Mouse (Mus musculus) C2C12 (cell line): Measurements from ENCODE around the gene Arhgef12. TPM values are rescaled to one million over a fixed set of nuclear protein-coding genes. Genes with fewer than 3 reads are reported as not detected.

ENCODE experiments used
- H3K27me3 ChIP-seq: one replicate; pipeline ENCODE4 v1.6.1; 2011; ENCODE audit not compliant: control insufficient read depth, insufficient read depth, insufficient read length
- H3K36me3 ChIP-seq: one replicate; pipeline ENCODE4 v1.6.1; 2011; ENCODE audit not compliant: control insufficient read depth, insufficient read depth
- H3K4me3 ChIP-seq: one replicate; pipeline ENCODE4 v1.5.1; 2011; ENCODE audit warnings: mild to moderate bottlenecking, control low read depth; ENCODE audit not compliant: poor library complexity, insufficient read depth, severe bottlenecking
- H3K79me2 ChIP-seq: one replicate; pipeline ENCODE4 v1.6.1; 2011; ENCODE audit not compliant: control insufficient read depth, insufficient read depth
- H3K79me3 ChIP-seq: one replicate; pipeline ENCODE4 v1.6.1; 2011; ENCODE audit warnings: low read depth, control low read depth
- H3ac ChIP-seq: one replicate; pipeline ENCODE3; 2011; ENCODE audit warnings: low read depth; ENCODE audit not compliant: control insufficient read depth, insufficient read length
- CEBPB ChIP-seq: IDR thresholded peaks from one replicate; pipeline ENCODE4 v1.6.1; 2011; ENCODE audit warnings: low read depth, mild to moderate bottlenecking, control low read depth, moderate library complexity
- CTCF ChIP-seq: IDR thresholded peaks from one replicate; pipeline ENCODE4 v1.5.1; 2011; ENCODE audit not compliant: control insufficient read depth, insufficient read depth, insufficient read length
- FOSL1 ChIP-seq: IDR thresholded peaks from one replicate; pipeline ENCODE4 v1.8.0; 2011; ENCODE audit warnings: mild to moderate bottlenecking, low read length; ENCODE audit not compliant: poor library complexity, insufficient read depth, severe bottlenecking
- MAX ChIP-seq: IDR thresholded peaks from one replicate; pipeline ENCODE4 v1.6.1; 2011; ENCODE audit warnings: mild to moderate bottlenecking, control low read depth
- MYOD1 ChIP-seq: IDR thresholded peaks from one replicate; pipeline ENCODE4 v1.6.1; 2011; ENCODE audit warnings: low read depth; ENCODE audit not compliant: control insufficient read depth, insufficient read length
- MYOG ChIP-seq: IDR thresholded peaks from one replicate; pipeline ENCODE4 v1.6.1; 2011; ENCODE audit not compliant: control insufficient read depth, insufficient read length; ENCODE audit errors: extremely low read depth
- USF1 ChIP-seq: IDR thresholded peaks from one replicate; pipeline ENCODE4 v1.6.1; 2011; ENCODE audit warnings: low read depth, mild to moderate bottlenecking, control low read depth, moderate library complexity
- polyA plus RNA-seq: library from polyadenylated mRNA; unstranded; fragments of >200 nt; fragmentation: generic; extraction: Trizol; gene quantifications from one replicate; pipeline ENCODE4 v1.2.1, GENCODE M21; 2012; ENCODE audit warnings: missing spikeins

Arhgef12 gene
- polyA plus RNA-seq, 1 experiment = 13.8 TPM

DNA sequence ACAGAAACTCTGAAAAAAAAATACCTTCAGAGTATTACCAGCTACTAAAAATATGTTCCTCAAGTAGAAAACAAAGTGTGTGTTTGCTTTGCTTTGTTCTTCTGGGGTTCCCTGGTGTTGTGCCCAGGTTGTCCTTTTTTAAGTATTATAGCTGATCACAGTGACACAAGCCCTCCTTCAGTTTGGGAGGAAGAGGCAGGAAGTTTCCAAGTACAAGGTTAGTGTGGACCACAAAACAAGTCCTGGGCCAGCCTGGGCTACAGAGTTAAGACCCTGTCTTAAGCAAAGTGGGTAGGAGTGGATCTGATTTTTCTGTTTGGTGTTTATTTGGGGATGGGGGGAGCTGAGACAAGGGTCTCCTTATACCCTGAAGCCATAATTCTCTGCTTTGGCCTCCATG lies 62.6 kb downstream of the Arhgef12 start:
- Histone ChIP-seq H3K36me3 (peaks cover 9% of the 10 kb centered on the region), H3K4me3 (no peak overlapping the region), H3ac (no peak overlapping the region), H3K27me3 (no peaks in the 10 kb centered on the region), H3K79me3 (peaks cover 24% of the 10 kb centered on the region), H3K79me2 (peaks cover 61% of the 10 kb centered on the region)
- TF ChIP-seq MAX = no peak
- no peak for TF ChIP-seq MYOD1
- no peak for TF ChIP-seq CTCF
- no peak for TF ChIP-seq CEBPB
- TF ChIP-seq USF1 = no peak
- no peak for TF ChIP-seq MYOG

- TF ChIP-seq MYOG = no peak
- no peak for TF ChIP-seq FOSL1
- TF ChIP-seq MAX = no peak
- no peak for TF ChIP-seq CEBPB
- no peak for TF ChIP-seq MYOD1
- Histone ChIP-seq H3ac (no peak overlapping the region), H3K36me3 (peaks cover 9% of the 10 kb centered on the region), H3K4me3 (no peak overlapping the region), H3K27me3 (no peaks in the 10 kb centered on the region), H3K79me3 (peaks cover 7% of the 10 kb centered on the region), H3K79me2 (peaks cover 32% of the 10 kb centered on the region)
These were observed 68.6 kb downstream of the Arhgef12 start for GRCm38 (mm10) chr9:43038466-43038865.

GRCm38 (mm10) chr9:43035208-43035607 lies 71.8 kb downstream of the Arhgef12 start:
- peaks cover 3% of the 10 kb centered on the region for H3K36me3 ChIP-seq
- no peaks in the 10 kb centered on the region for H3K27me3 ChIP-seq
- H3K4me3 ChIP-seq = no peak overlapping the region
- H3ac ChIP-seq = no peak overlapping the region
- peaks cover 12% of the 10 kb centered on the region for H3K79me3 ChIP-seq
- TF ChIP-seq USF1 (no peak), MAX (no peak), CTCF (no peak), MYOD1 (no peak), FOSL1 (no peak), CEBPB (no peak), MYOG (no peak)
- H3K79me2 ChIP-seq = peaks cover 46% of the 10 kb centered on the region

DNA sequence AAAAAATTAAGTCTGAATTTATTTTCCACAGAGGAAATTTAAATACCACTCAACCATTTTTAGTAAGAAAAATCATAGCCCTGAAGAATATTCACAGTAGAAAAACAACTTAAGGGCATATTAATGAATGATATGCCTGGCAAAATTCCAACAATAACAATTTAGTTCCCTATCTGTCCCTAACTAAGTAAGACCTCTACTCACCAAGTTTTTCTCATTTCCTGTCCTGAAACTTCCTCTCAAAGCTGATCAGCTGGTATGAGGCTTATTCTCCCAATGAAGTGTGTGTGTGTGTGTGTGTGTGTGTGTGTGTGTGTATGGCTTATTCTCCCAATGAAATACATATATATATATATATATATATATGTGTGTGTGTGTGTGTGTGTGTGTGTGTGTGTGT lies 72.8 kb downstream of the Arhgef12 start:
- Histone ChIP-seq H3K79me3 (peaks cover 12% of the 10 kb centered on the region), H3K36me3 (no peaks in the 10 kb centered on the region), H3K27me3 (no peaks in the 10 kb centered on the region), H3ac (no peak overlapping the region), H3K4me3 (no peak overlapping the region), H3K79me2 (peaks cover 45% of the 10 kb centered on the region)
- TF ChIP-seq MYOD1 (no peak), CEBPB (no peak), MYOG (no peak), MAX (no peak), CTCF (no peak), FOSL1 (no peak), USF1 (no peak)

DNA sequence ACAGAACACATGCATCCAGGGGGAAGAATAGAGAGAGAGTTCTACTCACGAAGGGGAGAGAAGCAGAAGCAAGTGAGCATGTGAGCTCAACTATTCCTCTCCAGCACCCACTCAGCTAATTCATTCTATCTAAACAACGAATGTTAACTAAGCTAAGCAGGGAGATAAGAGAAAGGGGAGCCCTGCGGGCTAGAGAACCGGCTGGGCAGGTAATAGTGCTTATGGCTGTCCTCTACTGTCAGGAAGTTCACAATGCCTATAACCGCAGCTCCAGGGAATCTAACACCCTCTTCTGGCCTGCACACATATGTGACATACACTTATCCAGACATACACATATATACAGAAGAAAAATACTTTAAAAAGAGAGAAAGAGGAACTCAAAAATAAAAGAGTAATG lies 79.3 kb downstream of the Arhgef12 start:
- H3K79me2 ChIP-seq = peaks cover 12% of the 10 kb centered on the region
- no peaks in the 10 kb centered on the region for H3K27me3 ChIP-seq
- no peak overlapping the region for H3K4me3 ChIP-seq
- TF ChIP-seq MYOG (no peak), USF1 (no peak), MAX (no peak), CEBPB (no peak), MYOD1 (no peak), FOSL1 (no peak), CTCF (no peak)
- H3K79me3 ChIP-seq = peaks cover 6% of the 10 kb centered on the region
- peaks cover 11% of the 10 kb centered on the region for H3K36me3 ChIP-seq
- no peak overlapping the region for H3ac ChIP-seq

- H3K27me3 ChIP-seq = no peaks in the 10 kb centered on the region
- no peak overlapping the region for H3ac ChIP-seq
- no peak overlapping the region for H3K4me3 ChIP-seq
- H3K79me2 ChIP-seq = no peaks in the 10 kb centered on the region
- TF ChIP-seq CEBPB = no peak
- no peak for TF ChIP-seq FOSL1
- no peak for TF ChIP-seq CTCF
- no peak for TF ChIP-seq USF1
- no peak for TF ChIP-seq MAX
- TF ChIP-seq MYOG = no peak
- TF ChIP-seq MYOD1 = no peak
- no peaks in the 10 kb centered on the region for H3K79me3 ChIP-seq
- H3K36me3 ChIP-seq = peaks cover 43% of the 10 kb centered on the region
These were observed 85.4 kb downstream of the Arhgef12 start for GRCm38 (mm10) chr9:43021515-43022251.
